Mouse (Mus musculus) 3134 (cell line): Measurements from ENCODE around the gene Csrnp3.
"Not testable (repeated sequence)": the region's sequence is repeated elsewhere in the genome, so short reads cannot be mapped to it uniquely, and the experiment has no call there.

Experiments used
- DNase-seq: peaks from one replicate; pipeline ENCODE4 v3.0.0-alpha.2; 2011; ENCODE audit warnings: low spot score; ENCODE audit not compliant: insufficient read length; ENCODE audit errors: extremely low read depth

The Csrnp3 gene

DNA sequence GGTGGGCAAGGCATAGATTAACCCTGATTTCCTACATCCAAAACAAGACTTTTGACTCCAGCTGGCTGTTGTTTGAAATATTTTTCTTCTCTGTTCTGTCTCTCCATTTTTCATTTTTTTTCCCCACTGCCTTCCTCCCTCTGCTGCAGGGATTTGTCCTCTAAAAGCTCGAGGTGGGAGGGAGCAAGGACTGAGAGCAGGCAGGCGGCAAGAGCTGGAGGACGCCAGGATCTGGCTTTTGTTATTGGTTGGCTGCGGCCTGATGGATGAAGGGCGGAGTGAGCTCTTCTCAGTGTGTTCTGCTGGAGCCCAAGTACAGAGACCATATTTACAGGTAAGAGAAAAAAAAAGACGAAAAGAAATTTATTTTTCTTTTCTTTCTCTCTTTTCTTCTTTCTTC lies at the start of gene Csrnp3:
Gene Csrnp3 (plus strand): TSS at position 217 of the 400 bp plus-strand sequence.
- no peak for DNase-seq

GRCm38 (mm10) chr2:65801054-65801709 lies 44.4 kb upstream of the Csrnp3 start:
- no peak for DNase-seq

- no peak for DNase-seq
Observed at GRCm38 (mm10) chr2:65806556-65806955, 39.0 kb upstream of the Csrnp3 start.

GRCm38 (mm10) chr2:65811203-65811602 lies 34.4 kb upstream of the Csrnp3 start:
- DNase-seq: not testable (repeated sequence)

- no peak for DNase-seq
Observed at GRCm38 (mm10) chr2:65818080-65818796, 27.3 kb upstream of the Csrnp3 start.

GRCm38 (mm10) chr2:65820114-65820769 lies 25.3 kb upstream of the Csrnp3 start:
- DNase-seq: no peak

- DNase-seq: no peak
Observed at GRCm38 (mm10) chr2:65826314-65826713, 19.3 kb upstream of the Csrnp3 start.

DNA sequence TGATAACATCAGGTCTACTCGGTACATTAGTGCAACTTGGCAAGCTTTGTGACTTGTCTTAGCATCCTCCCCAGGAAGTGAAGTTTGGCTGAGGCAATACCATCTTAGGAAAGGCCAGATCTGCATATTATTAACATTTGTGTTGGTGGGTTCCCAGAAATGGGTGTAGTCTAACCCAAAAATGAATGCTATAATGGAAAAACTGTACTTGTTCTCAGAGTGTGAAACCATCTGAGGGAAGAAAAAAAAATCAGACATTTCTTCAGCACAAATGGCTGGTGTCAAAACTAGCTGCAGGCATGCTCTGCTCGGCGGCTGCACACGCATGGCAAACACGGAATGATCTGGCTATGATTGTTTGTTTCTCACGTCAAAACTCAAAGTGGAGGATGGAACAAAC lies 18.8 kb upstream of the Csrnp3 start:
- no peak for DNase-seq

GRCm38 (mm10) chr2:65828699-65829098 lies 16.9 kb upstream of the Csrnp3 start:
- DNase-seq: no peak

DNA sequence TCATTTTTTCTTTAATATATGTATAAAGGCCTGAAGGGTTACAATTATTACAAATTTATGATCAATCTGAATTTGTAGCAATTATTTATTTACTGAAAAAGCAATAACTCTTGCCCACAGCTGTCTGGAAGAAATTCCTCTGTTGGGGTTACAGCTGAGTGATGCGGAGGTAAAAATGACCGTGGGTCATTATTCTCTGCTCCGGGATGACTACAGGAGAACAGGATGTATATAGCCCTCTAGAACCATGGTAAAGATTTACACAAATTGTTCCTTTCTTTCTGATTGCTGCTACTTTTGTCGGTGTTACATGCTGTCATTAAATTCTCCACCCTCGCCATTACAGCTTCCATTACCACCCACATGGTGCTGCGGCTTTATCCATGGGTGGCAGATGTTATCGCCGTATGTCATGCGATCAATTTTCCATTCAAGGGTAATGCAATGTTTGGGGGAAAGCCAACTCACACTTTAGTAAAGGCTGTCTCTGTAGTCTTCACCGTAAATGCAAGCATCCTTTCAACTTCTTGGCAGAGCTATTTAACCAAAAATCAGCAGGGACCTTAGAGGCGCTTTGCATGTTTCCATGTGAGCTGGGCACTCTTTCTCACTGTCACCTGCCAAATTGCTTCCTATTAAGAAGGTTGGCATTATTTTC lies 12.7 kb upstream of the Csrnp3 start:
- no peak for DNase-seq

GRCm38 (mm10) chr2:65833421-65833820 lies 12.1 kb upstream of the Csrnp3 start:
- no peak for DNase-seq

GRCm38 (mm10) chr2:65841606-65842005 lies 4.0 kb upstream of the Csrnp3 start:
- DNase-seq: no peak

DNA sequence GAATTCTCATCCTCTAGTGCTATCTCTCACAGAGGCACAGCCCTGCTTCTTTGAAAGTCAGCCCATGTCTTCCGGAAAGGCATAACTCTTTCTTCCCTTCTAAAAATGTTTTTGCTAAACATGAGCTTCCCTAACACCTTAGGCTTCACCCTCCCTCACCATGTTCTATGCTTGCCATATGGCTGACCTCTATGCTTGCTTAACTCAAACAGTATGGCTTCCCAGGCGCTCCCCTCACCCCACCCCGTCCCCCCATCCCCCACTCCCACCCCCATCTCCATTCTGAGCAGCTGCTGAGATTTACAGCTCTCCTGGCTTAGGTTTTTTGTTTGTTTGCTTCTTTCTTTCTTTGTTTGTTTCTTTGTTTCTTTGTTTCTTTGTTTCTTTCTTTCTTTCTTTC lies 3.2 kb upstream of the Csrnp3 start:
- no peak for DNase-seq

GRCm38 (mm10) chr2:65846000-65846755 lies 611 bp downstream of the Csrnp3 start:
- no peak for DNase-seq

- no peak for DNase-seq
Observed at GRCm38 (mm10) chr2:65847463-65848110, 2.0 kb downstream of the Csrnp3 start.

DNA sequence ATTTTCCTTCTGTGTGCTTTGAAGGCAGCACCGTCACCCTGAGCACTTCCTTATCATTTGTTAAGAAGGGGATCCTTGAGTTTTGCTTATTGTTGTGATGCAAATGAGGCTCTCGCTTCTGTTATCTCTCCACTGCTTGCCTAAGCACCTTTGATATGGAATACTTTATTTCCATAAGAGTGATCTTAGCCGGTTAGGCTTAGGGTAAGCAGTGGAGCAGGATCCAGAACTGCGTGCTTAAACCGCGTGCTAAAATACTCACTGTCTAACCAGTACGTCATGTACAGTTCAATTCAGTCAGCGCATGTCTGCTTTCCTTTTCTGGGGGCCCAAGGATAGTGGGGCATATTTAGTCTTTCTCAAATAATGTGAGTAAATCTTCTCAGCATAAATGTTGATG lies 3.1 kb downstream of the Csrnp3 start:
- DNase-seq: no peak

- DNase-seq: not testable (repeated sequence)
Observed at GRCm38 (mm10) chr2:65850282-65850681, 4.7 kb downstream of the Csrnp3 start.

- no peak for DNase-seq
Observed at GRCm38 (mm10) chr2:65856791-65857190, 11.2 kb downstream of the Csrnp3 start.

DNA sequence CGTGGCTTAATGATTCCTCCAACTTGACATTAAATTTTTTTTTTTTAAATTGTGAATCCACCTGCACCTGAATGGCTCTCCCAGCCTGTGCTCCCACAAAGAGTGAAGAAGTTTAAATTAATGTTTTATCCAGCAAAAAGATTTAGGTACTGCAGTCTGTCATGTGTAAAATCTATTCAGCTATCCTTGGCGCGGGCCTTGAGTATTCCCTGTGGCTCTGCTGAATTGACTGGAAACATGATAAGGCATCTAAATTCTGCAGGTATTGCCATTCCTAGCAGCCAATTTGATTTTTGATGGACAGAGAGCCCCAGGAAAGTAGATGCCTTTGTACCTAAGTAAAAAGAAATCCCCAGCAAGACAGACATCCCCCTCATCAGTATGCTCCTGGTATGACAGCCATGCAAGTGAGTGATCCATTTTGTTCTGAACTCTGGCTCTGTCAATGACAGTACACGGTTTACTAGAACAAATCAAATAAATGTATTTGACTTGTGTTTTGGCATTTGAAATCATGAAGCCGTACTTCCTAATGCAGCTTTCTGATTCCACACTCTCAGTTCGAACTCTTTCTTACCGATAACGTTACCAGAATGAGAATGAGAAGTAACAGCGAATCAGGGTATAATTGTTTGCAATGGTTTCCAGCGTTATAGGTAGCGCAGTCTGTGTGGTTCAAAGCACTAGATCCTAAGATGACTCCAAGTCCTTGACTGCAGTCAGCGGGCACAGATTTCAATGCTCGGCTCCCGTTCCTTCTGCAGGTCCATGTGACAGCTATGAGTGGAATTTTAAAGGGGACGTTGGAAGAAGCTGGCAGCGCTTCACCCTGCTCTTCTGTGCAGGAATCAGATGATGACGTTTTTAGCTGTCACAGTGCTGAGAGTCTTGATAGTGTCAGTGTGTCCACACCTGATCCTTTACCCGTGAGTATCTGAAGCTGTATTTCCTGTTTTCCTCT lies 14.5 kb downstream of the Csrnp3 start:
- DNase-seq: no peak
